Mouse (Mus musculus) small intestine, adult 2 months (tissue): ENCODE data around the gene Olfr15.

Experiments
- CTCF ChIP-seq: fragments of 200-500 bp; IDR thresholded peaks from 2 replicates; pipeline ENCODE4 v1.5.1; 2012; ENCODE audit warnings: low read depth, mild to moderate bottlenecking, control low read depth, inconsistent platforms, low read length, moderate library complexity, mixed read lengths; ENCODE audit not compliant: insufficient replicate concordance, insufficient read length; ENCODE audit errors: extremely low read depth
- POLR2A ChIP-seq: fragments of 200-500 bp; IDR thresholded peaks from 2 replicates; pipeline ENCODE4 v1.6.1; 2012; ENCODE audit warnings: low read depth, mild to moderate bottlenecking, control low read depth, inconsistent platforms, low read length, moderate library complexity

DNA sequence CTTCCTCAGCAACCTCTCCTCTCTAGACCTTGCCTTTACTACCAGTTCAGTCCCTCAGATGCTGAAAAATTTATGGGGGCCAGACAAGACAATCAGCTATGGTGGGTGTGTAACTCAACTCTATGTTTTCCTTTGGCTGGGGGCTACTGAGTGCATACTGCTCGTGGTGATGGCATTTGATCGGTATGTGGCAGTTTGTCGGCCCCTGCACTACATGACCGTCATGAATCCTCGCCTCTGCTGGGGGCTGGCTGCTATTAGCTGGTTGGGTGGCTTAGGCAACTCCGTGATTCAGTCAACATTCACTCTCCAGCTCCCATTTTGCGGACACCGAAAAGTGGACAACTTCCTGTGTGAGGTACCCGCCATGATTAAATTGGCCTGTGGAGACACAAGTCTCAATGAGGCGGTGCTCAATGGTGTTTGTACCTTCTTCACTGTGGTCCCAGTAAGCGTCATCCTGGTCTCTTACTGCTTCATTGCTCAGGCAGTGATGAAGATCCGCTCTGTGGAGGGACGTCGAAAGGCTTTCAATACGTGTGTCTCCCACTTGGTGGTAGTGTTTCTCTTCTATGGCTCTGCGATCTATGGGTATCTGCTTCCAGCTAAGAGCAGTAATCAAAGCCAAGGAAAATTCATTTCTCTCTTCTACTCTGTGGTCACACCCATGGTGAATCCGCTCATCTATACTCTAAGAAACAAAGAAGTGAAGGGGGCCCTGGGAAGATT, 8.6 kb downstream of the Olfr15 start:
- no peak for TF ChIP-seq CTCF
- no peak for TF ChIP-seq POLR2A
